Mouse (Mus musculus) MEL (cell line): ENCODE results near the gene Fgd3. TPM values are rescaled to one million over a fixed set of nuclear protein-coding genes. Genes with fewer than 3 reads are reported as not detected.

ENCODE experiments used
- DNase-seq: peaks from one replicate; pipeline ENCODE4 v3.0.0; 2011; ENCODE audit warnings: low read depth, low spot score
- H3K27ac ChIP-seq: 2 replicates; pipeline ENCODE4 v1.5.1; 2012; ENCODE audit warnings: low read depth, mild to moderate bottlenecking, control low read depth, low read length, moderate library complexity; ENCODE audit not compliant: control insufficient read depth
- H3K27me3 ChIP-seq, 2 experiments: fragments of 150-350 bp in 1 of 2; sonication (generic) in 1 of 2; 2 replicates each; pipeline ENCODE4 v1.6.1; 2012; ENCODE audit warnings: low read length in 2 of 2, mild to moderate bottlenecking in 2 of 2, improper control_type of control experiment in 1 of 2, moderate library complexity in 1 of 2; ENCODE audit not compliant: insufficient read depth in 2 of 2, control insufficient read depth in 1 of 2
- H3K36me3 ChIP-seq, 2 experiments: 2 replicates each; pipeline ENCODE4 v1.6.1; 2012 to 2014; ENCODE audit warnings: low read length in 2 of 2, improper control_type of control experiment in 1 of 2, inconsistent platforms in 1 of 2, mild to moderate bottlenecking in 1 of 2; ENCODE audit not compliant: insufficient read depth in 2 of 2, control insufficient read depth in 1 of 2
- H3K4me1 ChIP-seq, 2 experiments: fragments of 150-350 bp in 1 of 2; sonication (generic) in 1 of 2; 2 replicates each; pipeline ENCODE4 v1.6.1; 2012; ENCODE audit warnings: low read length in 2 of 2, improper control_type of control experiment in 1 of 2, mild to moderate bottlenecking in 1 of 2; ENCODE audit not compliant: insufficient read depth in 2 of 2, control insufficient read depth in 1 of 2
- H3K4me3 ChIP-seq, 2 experiments: fragments of 150-350 bp in 1 of 2; sonication (generic) in 1 of 2; 2 replicates each; pipeline ENCODE4 v1.5.1; 2012; ENCODE audit warnings: low read depth in 2 of 2, low read length in 2 of 2, mild to moderate bottlenecking in 2 of 2, moderate library complexity in 2 of 2, control low read depth in 1 of 2, improper control_type of control experiment in 1 of 2; ENCODE audit not compliant: control insufficient read depth in 1 of 2, insufficient read depth in 1 of 2
- H3K79me2 ChIP-seq: 2 replicates; pipeline ENCODE4 v1.6.1; 2012; ENCODE audit warnings: mild to moderate bottlenecking, low read length, moderate library complexity; ENCODE audit not compliant: control insufficient read depth, poor library complexity, insufficient read depth
- H3K9ac ChIP-seq: 2 replicates; pipeline ENCODE4 v1.6.1; 2012; ENCODE audit warnings: low read depth, mild to moderate bottlenecking, control low read depth, low read length, moderate library complexity; ENCODE audit not compliant: control insufficient read depth, poor library complexity, severe bottlenecking
- H3K9me3 ChIP-seq: fragments of 150-350 bp; sonication (generic); replicated peaks from 2 replicates; pipeline ENCODE4 v1.6.1; 2012; ENCODE audit warnings: mild to moderate bottlenecking, low read length, improper control_type of control experiment, moderate library complexity; ENCODE audit not compliant: insufficient read depth
- CTCF ChIP-seq, 3 experiments: IDR thresholded peaks in 2 of 3; conservative IDR thresholded peaks in 1 of 3; 2 replicates each; pipeline ENCODE4 v1.5.1; 2011 to 2012; ENCODE audit warnings: low read length in 3 of 3, low read depth in 2 of 3, mild to moderate bottlenecking in 2 of 3, improper control_type of control experiment in 1 of 3, inconsistent platforms in 1 of 3, mixed read lengths in 1 of 3, moderate library complexity in 1 of 3; ENCODE audit not compliant: control insufficient read depth in 1 of 3, insufficient read depth in 1 of 3, poor library complexity in 1 of 3, severe bottlenecking in 1 of 3
- EP300 ChIP-seq, 2 experiments: IDR thresholded peaks; 2 replicates each; pipeline ENCODE4 v1.6.1; 2011; ENCODE audit warnings: improper control_type of control experiment in 2 of 2, low read length in 2 of 2, low read depth in 1 of 2, mild to moderate bottlenecking in 1 of 2
- GATA1 ChIP-seq: IDR thresholded peaks from 2 replicates; pipeline ENCODE4 v1.6.1; 2011; ENCODE audit warnings: low read depth, low read length, improper control_type of control experiment
- HCFC1 ChIP-seq: IDR thresholded peaks from 2 replicates; pipeline ENCODE4 v1.6.1; 2012; ENCODE audit warnings: low read depth, mild to moderate bottlenecking, inconsistent platforms, low read length, improper control_type of control experiment, moderate library complexity
- JUND ChIP-seq: IDR thresholded peaks from 2 replicates; pipeline ENCODE4 v1.6.1; 2011; ENCODE audit warnings: low read depth, mild to moderate bottlenecking, improper control_type of control experiment, low read length
- KAT2A ChIP-seq: conservative IDR thresholded peaks from 2 replicates; pipeline ENCODE4 v1.6.1; 2012; ENCODE audit warnings: low read depth, low read length, improper control_type of control experiment, inconsistent platforms
- MAX ChIP-seq: IDR thresholded peaks from 2 replicates; pipeline ENCODE4 v1.6.1; 2011; ENCODE audit warnings: low read length, improper control_type of control experiment
- MAZ ChIP-seq: IDR thresholded peaks from 2 replicates; pipeline ENCODE4 v1.6.1; 2012; ENCODE audit warnings: low read depth, mild to moderate bottlenecking, inconsistent platforms, low read length, improper control_type of control experiment
- MYB ChIP-seq: IDR thresholded peaks from 2 replicates; pipeline ENCODE4 v1.6.1; 2011; ENCODE audit warnings: mild to moderate bottlenecking, low read depth, low read length, improper control_type of control experiment
- NELFE ChIP-seq: IDR thresholded peaks from 2 replicates; pipeline ENCODE4 v1.6.1; 2011; ENCODE audit warnings: low read depth, low read length, improper control_type of control experiment
- RAD21 ChIP-seq: IDR thresholded peaks from 2 replicates; pipeline ENCODE4 v1.6.1; 2011; ENCODE audit warnings: mild to moderate bottlenecking, low read depth, low read length, improper control_type of control experiment
- SMC3 ChIP-seq: IDR thresholded peaks from 2 replicates; pipeline ENCODE4 v1.6.1; 2011; ENCODE audit warnings: low read depth, low read length, improper control_type of control experiment
- UBTF ChIP-seq: IDR thresholded peaks from 2 replicates; pipeline ENCODE4 v1.6.1; 2012; ENCODE audit warnings: low read depth, mild to moderate bottlenecking, inconsistent platforms, low read length, improper control_type of control experiment, moderate library complexity, borderline replicate concordance; ENCODE audit not compliant: insufficient read depth
- USF1 ChIP-seq: IDR thresholded peaks from 2 replicates; pipeline ENCODE4 v1.6.1; 2014; ENCODE audit warnings: low read depth, mild to moderate bottlenecking, inconsistent platforms, low read length, improper control_type of control experiment, moderate library complexity
- USF2 ChIP-seq, 2 experiments: IDR thresholded peaks; 2 replicates each; pipeline ENCODE4 v1.6.1; 2011 to 2012; ENCODE audit warnings: improper control_type of control experiment in 2 of 2, low read length in 2 of 2, borderline replicate concordance in 1 of 2, inconsistent platforms in 1 of 2, low read depth in 1 of 2, mild to moderate bottlenecking in 1 of 2; ENCODE audit not compliant: insufficient read depth in 1 of 2
- polyA plus RNA-seq, 2 experiments: library from polyadenylated mRNA; stranded (reverse) in 1 of 2; unstranded in 1 of 2; fragments of >175 nt in 1 of 2; fragments of >200 nt in 1 of 2; gene quantifications; 2 replicates each; pipeline versions ENCODE4 v1.2.1 to v1.2.4; 2012; ENCODE audit warnings: low replicate concordance in 2 of 2, low read depth in 1 of 2; ENCODE audit not compliant: insufficient read length in 2 of 2, insufficient read depth in 1 of 2, missing spikeins in 1 of 2
- total RNA-seq: library from RNA; depleted of rRNA; stranded (reverse); fragments of 300-350 nt; gene quantifications from 2 replicates; pipeline ENCODE4 v1.2.3, GENCODE M21; 2012

The Fgd3 gene
- total and polyA plus RNA-seq, 3 experiments, result 5.0 to 6.9 TPM; not detected in 1

DNA sequence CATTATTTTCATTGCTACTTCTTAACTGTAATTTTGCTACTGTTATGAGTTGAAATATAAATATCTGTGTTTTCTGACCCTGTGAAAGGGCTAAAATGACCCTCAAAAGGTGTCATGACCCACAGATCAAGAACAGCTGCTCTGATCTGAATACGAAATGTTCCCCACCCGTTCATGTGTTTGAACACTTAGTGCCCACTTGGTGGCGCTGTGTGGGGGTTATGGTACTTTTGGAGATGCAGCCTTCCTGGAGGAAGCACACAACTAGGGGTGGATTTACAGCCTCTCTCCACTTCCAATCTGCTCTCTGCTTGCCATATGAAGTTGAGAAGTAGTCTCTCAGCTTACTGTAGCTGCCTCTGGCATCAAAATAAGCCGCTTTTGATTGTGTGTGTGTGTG is 85.4 kb downstream of the Fgd3 start:
- Histone ChIP-seq H3K27ac (no peak overlapping the region), H3K9me3 (no peaks in the 10 kb centered on the region), H3K4me3 (no peak overlapping the region), H3K4me1 (no peaks in the 10 kb centered on the region), H3K9ac (no peak overlapping the region), H3K27me3 (no peaks in the 10 kb centered on the region), H3K36me3 (no peaks in the 10 kb centered on the region), H3K79me2 (no peaks in the 10 kb centered on the region)
- DNase-seq, result peak; percentile 30
- TF ChIP-seq KAT2A (no peak), SMC3 (peak; percentile 41), USF1 (no peak), CTCF (IDR thresholded peaks at IDR 0.05 in 2 of 3, conservative IDR thresholded peaks at IDR 0.05 in 1 of 3; ENCODE audit: control insufficient read depth in 1 of 3, insufficient read depth in 1 of 3, low read depth in 2 of 3, low read length in 3 of 3, poor library complexity in 1 of 3, severe bottlenecking in 1 of 3) (peak; percentile 25 to 54 (median 47); a peak in 5 of 6 replicates), RAD21 (peak; percentile 14)

GRCm38 (mm10) chr13:49233792-49234572 is 86.1 kb downstream of the Fgd3 start:
- Histone ChIP-seq H3K27ac (no peak overlapping the region), H3K4me1 (no peaks in the 10 kb centered on the region), H3K27me3 (no peaks in the 10 kb centered on the region), H3K4me3 (no peak overlapping the region), H3K9me3 (no peaks in the 10 kb centered on the region), H3K9ac (no peak overlapping the region), H3K79me2 (no peaks in the 10 kb centered on the region), H3K36me3 (no peaks in the 10 kb centered on the region)
- DNase-seq, result no peak
- no peak for TF ChIP-seq EP300 (IDR thresholded peaks at IDR 0.05; ENCODE audit: low read depth in 1 of 2, low read length in 2 of 2)
- TF ChIP-seq MYB, result no peak
- TF ChIP-seq MAZ, result no peak
- TF ChIP-seq UBTF, result no peak
- TF ChIP-seq JUND, result no peak
- no peak for TF ChIP-seq NELFE
- TF ChIP-seq GATA1, result no peak
- no peak for TF ChIP-seq USF2 (IDR thresholded peaks at IDR 0.05; ENCODE audit: borderline replicate concordance in 1 of 2, insufficient read depth in 1 of 2, low read depth in 1 of 2, low read length in 2 of 2)
- no peak for TF ChIP-seq SMC3
- no peak for TF ChIP-seq HCFC1
- TF ChIP-seq MAX, result no peak
